In the genomic region with DNA sequence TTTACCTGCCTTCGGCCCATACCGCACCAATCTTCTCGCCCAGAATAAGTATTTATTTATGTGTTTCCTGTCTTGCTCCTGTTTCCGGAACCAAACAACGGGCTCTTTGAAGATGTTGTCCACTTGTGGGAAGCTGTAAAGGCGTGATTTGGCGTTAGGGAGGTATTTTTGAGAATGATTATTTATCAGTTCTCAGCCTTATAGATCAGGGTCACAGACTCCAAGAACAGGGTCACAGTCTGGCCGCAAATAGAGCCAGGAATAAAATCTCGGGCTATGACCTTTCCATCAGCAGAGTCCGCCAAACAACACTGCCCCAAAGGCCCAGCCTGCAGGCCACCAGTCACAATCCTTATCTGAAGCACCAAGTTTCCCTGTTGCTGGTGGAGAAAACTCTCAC, we compare ENCODE assay signal across 9 mouse cellular contexts. TPM values are rescaled to one million over a fixed set of nuclear protein-coding genes. Genes with fewer than 3 reads are reported as not detected.
DNase-seq lines count a peak whose midpoint lies in the region; ATAC-seq and TF ChIP-seq lines count a peak whose summit lies in the region.
"Had no signal": no experiment of that assay in that cellular context is flagged by ENCODE, and none has a peak within 500 bp of the region (broad histone marks: within the 10 kb centered on the region; RNA-seq: fewer than 3 reads in every experiment).

A gene (plus strand): TSS at position 301 of the 400 bp plus-strand sequence.

- TF ChIP-seq CTCF in heart, adult 2 months (IDR thresholded peaks at IDR 0.05) = no peak
- no peak for TF ChIP-seq CTCF in lung, postnatal 0 days (IDR thresholded peaks at IDR 0.05)
- no peak for TF ChIP-seq CTCF in stomach, postnatal 0 days (IDR thresholded peaks at IDR 0.05; ENCODE audit: low read depth)

- H3K36me3 ChIP-seq in heart, adult 2 months (ENCODE audit: control insufficient read depth, insufficient read depth, low read length) = no peaks in the 10 kb centered on the region
- H3K36me3 ChIP-seq in lung, postnatal 0 days (ENCODE audit: insufficient read depth, low read length) = no peaks in the 10 kb centered on the region
- H3K36me3 ChIP-seq in limb, embryonic 11.5 days (ENCODE audit: control insufficient read depth, insufficient read depth, low read length) = no peaks in the 10 kb centered on the region
- H3K36me3 ChIP-seq in stomach, postnatal 0 days (ENCODE audit: control insufficient read depth, insufficient read depth, low read length) = no peaks in the 10 kb centered on the region

- peaks cover 5% of the 10 kb centered on the region; the same call in 1 of the 2 replicates for H3K27me3 ChIP-seq in heart, adult 2 months (ENCODE audit: control insufficient read depth, insufficient read depth, low read length)
- H3K27me3 ChIP-seq in lung, postnatal 0 days (replicated peaks; ENCODE audit: insufficient read depth, low read length) = peaks cover 33% of the 10 kb centered on the region
- H3K27me3 ChIP-seq in limb, embryonic 11.5 days (ENCODE audit: control insufficient read depth, insufficient read depth, low read length) = peaks cover 41% of the 10 kb centered on the region
- H3K27me3 ChIP-seq in stomach, postnatal 0 days (ENCODE audit: control insufficient read depth, insufficient read depth, low read length) = peaks cover 8% of the 10 kb centered on the region; the same call in 1 of the 2 replicates

- TF ChIP-seq EP300 in heart, adult 2 months (IDR thresholded peaks at IDR 0.05; ENCODE audit: insufficient read depth, low read depth, low read length) = no peak
- no peak for TF ChIP-seq EP300 in lung, postnatal 0 days (IDR thresholded peaks at IDR 0.05)
- TF ChIP-seq EP300 in stomach, postnatal 0 days (optimal IDR thresholded peaks at IDR 0.05) = no peak

- intact Hi-C loops in heart, adult 2 months (cut with DNase I) = no loop called here
- intact Hi-C loops in heart, postnatal 14 days (cut with DNase I) = no loop called here

- no peak within 1 kb of the TSS for H3K9ac ChIP-seq in heart, adult 2 months (ENCODE audit: low read depth, low read length)
- H3K9ac ChIP-seq in lung, postnatal 0 days (replicated peaks; ENCODE audit: low read depth) = no peak within 1 kb of the TSS
- H3K9ac ChIP-seq in limb, embryonic 11.5 days (ENCODE audit: low read length) = peak within 1 kb of the TSS; percentile 37; the same call in 1 of the 2 replicates
- no peak within 1 kb of the TSS for H3K9ac ChIP-seq in stomach, postnatal 0 days (ENCODE audit: low read length)

- H3K4me2 ChIP-seq in lung, postnatal 0 days (replicated peaks; ENCODE audit: low read depth, low read length) = peak within 1 kb of the TSS; percentile 56
- peak within 1 kb of the TSS; percentile 76 for H3K4me2 ChIP-seq in limb, embryonic 11.5 days (ENCODE audit: low read depth, severe bottlenecking)
- H3K4me2 ChIP-seq in stomach, postnatal 0 days (replicated peaks; ENCODE audit: low read depth) = peak within 1 kb of the TSS; percentile 52

- no peaks in the 10 kb centered on the region for H3K4me1 ChIP-seq in heart, adult 2 months (ENCODE audit: control insufficient read depth, insufficient read depth, low read length)
- H3K4me1 ChIP-seq in lung, postnatal 0 days (ENCODE audit: insufficient read depth, low read depth, low read length) = no peaks in the 10 kb centered on the region
- peaks cover 9% of the 10 kb centered on the region; the same call in 1 of the 2 replicates for H3K4me1 ChIP-seq in limb, embryonic 11.5 days (ENCODE audit: control insufficient read depth, insufficient read depth, low read length)
- H3K4me1 ChIP-seq in stomach, postnatal 0 days (replicated peaks; ENCODE audit: control insufficient read depth, insufficient read depth) = no peaks in the 10 kb centered on the region

- no peak for DNase-seq in heart, adult 2 months
- DNase-seq in heart, postnatal 14 days = no peak
- DNase-seq in lung, postnatal 0 days (ENCODE audit: low spot score) = no peak
- no peak for DNase-seq in lung, postnatal 4 days
- DNase-seq in limb, embryonic 11.5 days (ENCODE audit: low spot score) = no peak
- no peak for DNase-seq in stomach, postnatal 0 days (ENCODE audit: low spot score)
- DNase-seq in urinary bladder, adult 2 months (ENCODE audit: low spot score) = no peak
- DNase-seq in embryo, embryonic 10 days (ENCODE audit: low spot score) = no peak
- DNase-seq: layer of hippocampus, adult 9-11 months had no signal

- no peak for ATAC-seq in lung, postnatal 0 days
- no peak for ATAC-seq in limb, embryonic 11.5 days (ENCODE audit: insufficient number of reproducible peaks, low FRiP score, low TSS enrichment, low read depth)
- ATAC-seq in stomach, postnatal 0 days (ENCODE audit: low FRiP score, low TSS enrichment) = no peak

- no peak within 1 kb of the TSS for H3K27ac ChIP-seq in heart, adult 2 months
- H3K27ac ChIP-seq in lung, postnatal 0 days (ENCODE audit: low read length) = no peak within 1 kb of the TSS
- no peak within 1 kb of the TSS for H3K27ac ChIP-seq in limb, embryonic 11.5 days (replicated peaks; ENCODE audit: low read depth, low read length)
- no peak within 1 kb of the TSS for H3K27ac ChIP-seq in stomach, postnatal 0 days (replicated peaks)

- no peak for TF ChIP-seq POLR2A in heart, adult 2 months (IDR thresholded peaks at IDR 0.05; ENCODE audit: insufficient read depth, low read depth, low read length)

- H3K79me2 ChIP-seq in heart, adult 2 months (replicated peaks; ENCODE audit: control insufficient read depth, insufficient read depth, low read length) = no peaks in the 10 kb centered on the region

- 61% methylated on average over 10 of the region's 10 CpGs for WGBS in heart, adult 2 months
- 54% methylated on average over 10 of the region's 10 CpGs for WGBS in lung, postnatal 0 days
- WGBS in limb, embryonic 11.5 days = 67% methylated on average over 10 of the region's 10 CpGs
- WGBS in stomach, postnatal 0 days = 70% methylated on average over 10 of the region's 10 CpGs

- no peaks in the 10 kb centered on the region for H3K9me3 ChIP-seq in lung, postnatal 0 days (ENCODE audit: low read length)
- H3K9me3 ChIP-seq in limb, embryonic 11.5 days (ENCODE audit: control insufficient read depth, low read length) = no peaks in the 10 kb centered on the region
- H3K9me3 ChIP-seq in stomach, postnatal 0 days (ENCODE audit: control insufficient read depth, low read length) = no peaks in the 10 kb centered on the region

- H3K4me3 ChIP-seq in heart, adult 2 months = 0 out of 2 replicates have a peak within 1 kb of the TSS, but pooled peaks have one; percentile 12
- peak within 1 kb of the TSS; percentile 18; the same call in 1 of the 2 replicates for H3K4me3 ChIP-seq in lung, postnatal 0 days (ENCODE audit: low read depth, low read length)
- H3K4me3 ChIP-seq in limb, embryonic 11.5 days (ENCODE audit: low read depth, low read length) = peak within 1 kb of the TSS; percentile 39
- peak within 1 kb of the TSS; percentile 28 for H3K4me3 ChIP-seq in stomach, postnatal 0 days (ENCODE audit: low read depth, low read length)

RNA-seq across cellular contexts. Expression of the gene that starts here (rescaled TPM):
- under 1 TPM; 0.08 to 0.14 TPM for total RNA-seq in heart, adult 2 months (2021)
- 0.18 and 0.23 TPM in 2 replicates for polyA plus RNA-seq in heart, adult 2 months (2012; rRNA removed)
- under 1 TPM; 0.07 to 0.19 TPM for total RNA-seq in heart, postnatal 14 days (2021)
- polyA plus RNA-seq in lung, postnatal 0 days (2015; fragmentation: Nextera tagmentation; extraction: Ambion mirVana) = 0.63 and 0.93 TPM in 2 replicates
- polyA plus RNA-seq in limb, embryonic 11.5 days (2014; fragmentation: Nextera tagmentation; extraction: Ambion mirVana) = 0.03 and 0.13 TPM in 2 replicates
- polyA plus RNA-seq in stomach, postnatal 0 days (2015; fragmentation: Nextera tagmentation; extraction: Ambion mirVana) = 0.07 and 0.13 TPM in 2 replicates
- 0.87 and 1.1 TPM in 2 replicates for polyA plus RNA-seq in urinary bladder, adult 2 months (2012; rRNA removed)
